Mouse (Mus musculus) lung, adult 2 months (tissue): Measurements from ENCODE around the gene Cdk2. TPM values are rescaled to one million over a fixed set of nuclear protein-coding genes. Genes with fewer than 3 reads are reported as not detected.

Source experiments
- DNase-seq: peaks from one replicate; pipeline ENCODE4 v3.0.0; 2022
- H3K4me1 ChIP-seq: fragments of 200-500 bp; 2 replicates; pipeline ENCODE4 v1.6.1; 2011; ENCODE audit warnings: low read length; ENCODE audit not compliant: control insufficient read depth, insufficient read depth
- H3K4me3 ChIP-seq: fragments of 200-500 bp; replicated peaks from 2 replicates; pipeline ENCODE3; 2011; ENCODE audit warnings: low read depth, mild to moderate bottlenecking, control low read depth, low read length; ENCODE audit errors: extremely low read depth
- CTCF ChIP-seq: fragments of 200-500 bp; IDR thresholded peaks from 2 replicates; pipeline ENCODE4 v1.5.1; 2011; ENCODE audit warnings: mild to moderate bottlenecking, low read length, control low read depth; ENCODE audit not compliant: insufficient read depth
- POLR2A ChIP-seq: fragments of 200-500 bp; IDR thresholded peaks from 2 replicates; pipeline ENCODE4 v1.6.1; 2011; ENCODE audit warnings: low read depth, mild to moderate bottlenecking, control low read depth, low read length, borderline replicate concordance; ENCODE audit errors: extremely low read depth
- WGBS: fragments of 180-500 bp; shearing (Covaris S2); methylation state at CpG from one replicate; pipeline ENCODE4 v1.1.7; 2018; 5-methylcytosine and 5-hydroxymethylcytosine counted together
- polyA plus RNA-seq: library from polyadenylated mRNA; depleted of rRNA; stranded (reverse); fragments of >200 nt; gene quantifications from 2 replicates; pipeline ENCODE4 v1.2.3, GENCODE M21; 2012; rRNA removed

Gene Cdk2
- polyA plus RNA-seq, result 11.4 and 17.3 TPM in 2 replicates

DNA sequence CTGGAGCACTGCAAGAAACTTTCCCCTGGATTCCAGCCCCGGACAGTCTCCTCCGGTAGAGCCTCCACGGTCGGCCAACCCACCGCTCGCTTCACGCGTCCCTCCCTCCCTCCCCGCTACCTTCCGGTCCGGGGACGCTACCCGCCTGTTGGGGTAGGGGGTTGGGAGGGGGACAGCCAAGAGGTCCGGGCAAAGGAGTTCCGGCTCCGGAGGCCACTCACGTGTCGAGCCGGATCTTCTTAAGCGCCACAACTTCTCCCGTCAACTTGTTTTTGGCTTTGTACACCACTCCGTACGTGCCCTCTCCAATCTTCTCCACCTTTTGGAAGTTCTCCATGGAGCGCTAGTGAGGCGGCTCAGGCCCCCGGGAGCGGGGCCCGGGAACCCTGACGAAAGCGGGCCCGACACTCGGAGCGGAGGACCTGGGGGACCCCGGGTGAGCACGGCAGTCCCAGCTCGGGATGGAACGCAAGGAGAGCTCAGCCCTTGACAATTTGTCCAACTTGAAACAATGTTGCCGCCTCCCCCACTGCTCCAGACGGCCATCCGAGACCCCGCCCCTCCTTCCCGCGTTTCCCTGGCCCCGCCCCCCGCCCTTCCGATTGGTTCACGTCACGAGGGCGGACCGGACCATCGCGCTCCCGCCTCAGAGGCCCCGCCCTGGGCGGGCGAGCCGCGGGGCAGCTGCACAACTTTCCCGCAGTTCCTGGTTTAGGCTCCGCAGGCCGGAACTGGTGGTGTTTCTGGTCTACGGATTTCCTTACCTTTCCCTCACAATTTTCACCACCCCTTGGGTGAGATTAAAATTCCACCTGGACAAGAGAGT is at the start of gene Cdk2:
Gene Cdk2, minus strand, starts transcription at position 541 of the 826 bp plus-strand sequence.
- under 1% methylated on average over 62 of the region's 62 CpGs for WGBS
- H3K4me3 ChIP-seq, result peak within 1 kb of the TSS; percentile 85
- no peak for TF ChIP-seq CTCF
- peak; percentile 88; the same call in 1 of the 2 replicates for TF ChIP-seq POLR2A
- peaks cover 8% of the 10 kb centered on the region; the same call in 1 of the 2 replicates for H3K4me1 ChIP-seq
- DNase-seq, result peak; percentile 90

DNA sequence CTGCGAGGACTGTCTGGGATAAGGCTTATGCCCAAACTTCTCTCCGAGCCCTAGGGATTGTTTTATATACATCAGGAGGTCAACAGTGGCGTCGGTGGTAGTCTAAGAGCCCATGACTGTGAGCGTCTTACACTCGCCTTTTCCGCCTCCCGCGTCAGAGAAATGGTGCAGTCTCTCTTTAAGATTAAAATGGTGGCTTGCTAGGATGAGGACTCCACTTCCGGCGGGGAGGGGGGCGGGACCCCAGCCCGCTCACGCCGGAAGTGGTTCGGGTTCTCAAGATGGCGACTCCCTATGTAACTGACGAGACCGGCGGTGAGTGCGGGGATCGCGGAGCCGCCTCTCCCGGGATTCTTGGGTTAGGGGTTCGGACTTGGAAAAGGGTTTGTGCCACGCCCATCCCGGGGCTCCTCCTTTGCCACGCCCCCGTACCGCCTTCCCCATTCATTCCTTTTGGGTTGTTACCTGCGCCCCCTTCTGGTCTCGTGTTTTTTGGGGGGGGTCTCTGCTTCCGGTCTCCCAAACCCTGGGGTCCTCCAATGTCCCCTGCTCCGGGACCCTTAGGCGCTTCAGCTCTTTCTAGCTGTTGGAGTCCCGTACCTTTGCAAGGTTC is 43.5 kb upstream of the Cdk2 start:
- WGBS, result under 1% methylated on average over 37 of the region's 37 CpGs

DNA sequence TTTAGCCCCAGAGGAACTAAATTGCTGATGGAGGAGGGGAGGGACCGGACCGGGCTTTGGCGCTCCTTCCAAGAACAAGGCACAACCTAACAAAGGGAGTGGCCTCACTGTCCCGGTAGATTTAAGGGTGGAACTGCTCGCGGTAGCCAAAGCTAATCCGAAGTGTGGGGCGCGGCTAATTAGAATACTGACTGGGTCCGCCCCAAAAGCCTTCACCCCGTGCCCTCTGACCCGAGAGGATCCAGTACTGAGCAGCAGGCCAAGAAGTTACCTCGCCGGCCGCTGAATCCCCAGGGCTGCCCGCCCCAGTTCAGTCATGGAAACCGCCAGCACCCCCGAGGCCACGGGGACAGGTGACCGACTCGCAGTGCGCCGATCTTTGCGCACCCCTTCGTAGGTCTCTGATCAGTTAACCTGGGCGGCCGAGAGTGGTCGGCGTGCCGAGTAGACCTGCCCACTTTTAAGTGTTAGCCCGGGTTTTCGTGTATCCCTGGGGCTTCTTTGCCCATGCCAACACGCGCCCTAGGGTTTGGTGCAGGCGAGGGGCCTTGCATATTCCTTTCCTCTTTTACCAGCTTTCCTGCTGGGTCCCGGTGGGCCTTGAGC is 42.9 kb upstream of the Cdk2 start, which contains the start of gene Pym1:
Gene Pym1, plus strand, starts transcription at position 244 of the 606 bp plus-strand sequence.
- Histone ChIP-seq H3K4me1 (peaks cover 17% of the 10 kb centered on the region), H3K4me3 (peak within 1 kb of the TSS; percentile 88)
- peak; percentile 85 for DNase-seq
- WGBS, result under 1% methylated on average over 36 of the region's 36 CpGs
- TF ChIP-seq CTCF (no peak), POLR2A (peak; percentile 66; the same call in 1 of the 2 replicates)

More for the DNA sequence above, 43.5 kb upstream of the Cdk2 start:
- peak; percentile 76 for DNase-seq
- Histone ChIP-seq H3K4me3 (peak overlapping the region; percentile 88), H3K4me1 (peaks cover 17% of the 10 kb centered on the region)
- TF ChIP-seq CTCF (0 out of 2 replicates have a peak, but pooled peaks have one; percentile 8), POLR2A (peak; percentile 54; the same call in 1 of the 2 replicates)

DNA sequence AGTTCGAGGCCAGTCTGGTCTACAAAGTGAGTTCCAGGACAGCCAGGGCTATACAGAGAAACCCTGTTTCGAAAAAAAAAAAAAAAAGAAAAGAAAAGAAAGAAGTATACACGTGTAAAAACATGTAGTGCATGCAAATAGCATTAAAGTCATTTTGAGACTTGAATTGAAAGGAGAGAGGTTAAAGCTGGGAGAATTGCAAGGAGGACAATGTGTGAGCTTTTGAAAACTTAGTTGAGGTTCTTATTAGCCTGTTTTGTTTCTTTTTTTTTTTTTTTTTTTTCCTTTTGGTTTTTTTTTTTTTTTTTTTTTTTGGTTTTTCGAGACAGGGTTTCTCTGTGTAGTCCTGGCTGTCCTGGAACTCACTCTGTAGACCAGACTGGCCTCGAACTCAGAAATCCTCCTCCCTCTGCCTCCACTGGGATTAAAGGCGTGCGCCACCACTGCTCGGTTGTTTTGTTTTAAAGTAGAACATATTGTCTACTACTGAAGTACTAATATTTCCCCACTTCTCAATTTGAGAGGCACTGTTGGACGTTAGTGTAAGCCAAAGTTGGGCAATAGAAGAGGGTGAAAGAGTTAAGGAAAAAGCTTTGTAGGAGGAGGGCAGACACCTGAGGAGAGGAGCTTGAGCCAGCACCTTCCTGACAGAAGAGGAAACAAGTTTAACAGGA is 42.3 kb upstream of the Cdk2 start:
- WGBS, result 27% methylated on average over 9 of the region's 9 CpGs
- no peak for DNase-seq

DNA sequence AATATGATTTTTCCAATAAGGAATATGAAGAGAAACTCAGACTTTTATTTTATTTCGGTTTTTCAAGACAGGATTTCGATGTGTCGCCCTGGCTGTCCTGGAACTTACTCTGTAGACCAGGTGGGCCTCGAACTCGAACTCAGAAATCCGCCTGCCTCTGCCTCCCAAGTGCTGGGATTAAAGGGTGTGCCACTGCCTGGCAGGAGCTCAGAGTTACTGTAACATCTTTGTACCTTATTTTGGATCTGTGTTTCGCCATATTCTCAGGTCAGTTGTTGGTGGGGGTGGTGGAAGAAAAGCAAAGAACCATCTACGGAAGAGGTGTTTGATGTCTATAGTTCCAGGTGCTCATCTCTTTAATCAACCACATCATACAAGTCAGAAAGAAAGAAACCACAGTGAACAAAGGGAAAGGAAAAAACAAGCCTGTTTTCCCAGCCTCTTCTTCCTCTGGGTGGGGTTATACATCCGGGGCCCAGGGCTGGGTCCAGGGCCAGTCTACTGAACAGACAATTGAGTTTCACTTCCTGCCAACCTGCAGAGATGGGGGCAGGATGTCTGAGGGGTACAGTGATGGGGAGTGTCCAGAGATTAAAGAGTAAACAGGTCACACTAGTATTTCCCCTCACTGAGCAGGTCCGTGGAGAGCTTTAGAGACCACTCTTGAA is 41.2 kb upstream of the Cdk2 start:
- WGBS, result 76% methylated on average over 10 of the region's 10 CpGs
- H3K4me1 ChIP-seq, result peaks cover 17% of the 10 kb centered on the region
- no peak for DNase-seq
- no peak overlapping the region for H3K4me3 ChIP-seq
- TF ChIP-seq POLR2A (no peak), CTCF (no peak)

More for the DNA sequence above, 42.3 kb upstream of the Cdk2 start:
- peak overlapping the region; percentile 88 for H3K4me3 ChIP-seq
- peaks cover 17% of the 10 kb centered on the region for H3K4me1 ChIP-seq
- no peak for TF ChIP-seq CTCF
- TF ChIP-seq POLR2A, result no peak

DNA sequence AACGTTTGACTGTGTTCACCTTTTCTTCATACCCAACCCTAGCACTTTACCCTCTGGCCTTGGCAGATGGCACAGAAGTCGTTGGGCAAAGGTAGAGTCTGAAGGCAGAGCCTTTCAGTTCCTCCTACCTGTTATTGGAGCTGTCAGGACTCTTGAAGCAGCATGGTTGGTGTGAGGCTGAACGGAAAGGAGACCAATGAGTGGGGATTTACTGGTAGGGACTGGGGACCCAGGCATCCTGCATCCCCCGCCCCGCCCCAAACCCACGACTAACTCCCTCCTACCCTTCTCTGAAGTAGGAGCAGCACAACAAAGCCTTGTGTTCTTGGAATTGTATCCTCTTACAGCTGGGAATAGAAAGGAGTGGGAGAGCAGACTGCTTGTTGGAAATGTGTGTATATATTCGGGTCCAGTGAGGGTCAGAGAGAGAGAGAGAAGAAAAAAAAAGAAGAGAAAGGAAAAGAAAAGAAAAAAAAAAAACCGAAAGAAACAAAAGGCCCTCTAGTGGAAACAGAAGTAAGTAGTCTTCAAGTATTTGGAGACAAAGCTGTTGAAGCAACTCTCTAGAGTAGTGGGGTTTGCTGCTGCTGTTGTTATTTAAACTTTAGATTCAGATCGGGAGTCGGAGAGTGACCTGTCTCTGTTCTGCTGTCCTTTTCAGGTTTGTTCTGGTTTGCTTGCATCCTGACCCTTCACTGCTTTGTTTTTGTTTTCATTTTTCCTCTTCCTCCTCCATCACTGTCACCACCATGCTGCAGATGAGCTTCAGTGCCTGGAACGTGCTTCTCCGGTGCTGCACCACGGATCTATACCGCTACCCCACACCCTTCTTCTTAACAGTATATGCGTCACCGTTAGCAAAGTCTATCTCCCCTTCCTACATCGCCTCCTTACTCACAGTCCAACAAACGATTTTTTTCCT is 40.1 kb upstream of the Cdk2 start, which contains the start of gene Dgka:
Gene Dgka, minus strand, starts transcription at position 176 of the 922 bp plus-strand sequence.
- peak; percentile 50 for DNase-seq
- TF ChIP-seq POLR2A (no peak), CTCF (no peak)
- Histone ChIP-seq H3K4me3 (peak within 1 kb of the TSS; percentile 75), H3K4me1 (peaks cover 20% of the 10 kb centered on the region)
- 14% methylated on average over 18 of the region's 18 CpGs for WGBS

DNA sequence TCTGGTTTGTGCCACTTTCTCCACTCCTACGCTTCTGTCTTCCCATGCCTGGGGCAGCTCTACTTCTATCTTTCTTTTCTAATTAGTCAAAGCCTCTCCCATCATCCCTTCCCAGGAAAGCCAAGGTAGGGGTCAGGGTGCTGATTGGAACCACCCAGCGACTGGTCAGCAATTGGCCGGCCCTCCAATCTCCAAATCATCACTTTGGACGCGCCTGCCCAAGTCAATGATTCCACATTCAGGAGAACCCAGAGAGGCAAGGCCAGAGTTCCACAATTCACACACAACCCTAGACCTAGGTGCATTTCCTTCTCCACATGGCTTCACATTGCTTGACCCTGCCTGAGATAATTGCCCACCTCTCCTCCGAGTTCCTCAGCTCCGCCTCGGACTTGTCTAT is 39.4 kb upstream of the Cdk2 start:
- no peak for DNase-seq
- Histone ChIP-seq H3K4me3 (peak overlapping the region; percentile 75), H3K4me1 (peaks cover 20% of the 10 kb centered on the region)
- WGBS, result 21% methylated on average over 8 of the region's 8 CpGs
- TF ChIP-seq POLR2A, result 0 out of 2 replicates have a peak, but pooled peaks have one; percentile 13
- no peak for TF ChIP-seq CTCF
